Mouse (Mus musculus) brain, embryonic 14.5 days (tissue): ENCODE measurements around the gene Galnt4. TPM values are rescaled to one million over a fixed set of nuclear protein-coding genes. Genes with fewer than 3 reads are reported as not detected.

Source experiments
- DNase-seq: peaks from one replicate; pipeline ENCODE4 v3.0.0-alpha.2; 2011; ENCODE audit warnings: low read depth
- CTCF ChIP-seq: fragments of 200-500 bp; IDR thresholded peaks from 2 replicates; pipeline ENCODE4 v1.5.1; 2012; ENCODE audit warnings: inconsistent platforms, mild to moderate bottlenecking, moderate library complexity, borderline replicate concordance; ENCODE audit not compliant: insufficient read depth, insufficient read length; ENCODE audit errors: extremely low read depth
- POLR2A ChIP-seq: fragments of 200-500 bp; IDR thresholded peaks from 2 replicates; pipeline ENCODE4 v1.6.1; 2012; ENCODE audit warnings: mild to moderate bottlenecking, inconsistent platforms, borderline replicate concordance; ENCODE audit not compliant: poor library complexity, insufficient read depth, insufficient read length, severe bottlenecking; ENCODE audit errors: extremely low read depth
- polyA plus RNA-seq: library from polyadenylated mRNA; depleted of rRNA; stranded (reverse); fragments of >200 nt; gene quantifications from 2 replicates; pipeline ENCODE4 v1.2.3, GENCODE M21; 2012; rRNA removed

The Galnt4 gene
- polyA plus RNA-seq, result 0.69 and 1.8 TPM in 2 replicates

- TF ChIP-seq POLR2A (no peak), CTCF (peak; percentile 67; the same call in 1 of the 2 replicates)
- peak; percentile 87 for DNase-seq
Measured at GRCm38 (mm10) chr10:99107964-99108363, at the start of gene Galnt4. TSS of gene Galnt4 (plus strand) at chr10:99108159.

DNA sequence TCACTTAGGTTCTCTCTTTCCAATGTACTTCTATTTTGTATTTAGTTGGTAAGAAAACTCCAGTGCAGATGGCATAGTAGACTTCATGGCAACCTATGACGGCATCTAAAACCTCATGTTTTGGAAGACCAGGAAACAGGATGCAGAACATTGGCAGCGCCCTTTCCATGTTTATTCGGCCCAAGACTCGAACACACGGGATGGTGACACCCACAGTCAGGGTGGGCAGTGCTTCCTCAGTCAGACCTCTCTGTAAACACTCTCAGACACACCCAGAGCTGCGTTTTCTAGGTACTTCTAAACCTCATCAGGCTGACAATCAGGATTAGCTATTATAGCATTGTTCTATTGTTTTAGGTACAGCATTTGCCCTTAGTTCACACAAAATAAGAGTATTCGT lies 47.4 kb upstream of the Galnt4 start:
- DNase-seq, result no peak
- TF ChIP-seq POLR2A, result no peak
- TF ChIP-seq CTCF, result no peak

DNA sequence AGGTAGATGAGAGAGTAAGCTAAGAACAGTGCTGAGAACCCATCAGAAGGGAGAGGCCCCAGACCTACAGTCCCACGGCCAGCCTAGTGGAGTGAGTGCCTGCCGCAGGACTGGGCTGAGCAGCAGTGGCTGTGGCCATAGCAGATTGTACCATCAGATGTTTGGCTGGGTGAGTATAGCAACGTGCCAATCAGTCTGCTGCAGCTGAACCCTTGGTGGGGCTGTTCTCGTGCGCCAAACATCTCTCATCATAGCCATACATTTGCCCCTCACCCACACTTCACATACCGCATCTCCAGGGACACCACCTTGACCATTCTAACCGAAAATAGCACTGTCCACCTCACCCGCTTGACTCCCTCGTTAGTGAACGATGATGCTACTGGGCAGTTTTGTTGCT lies 46.5 kb upstream of the Galnt4 start:
- DNase-seq, result no peak
- no peak for TF ChIP-seq CTCF
- TF ChIP-seq POLR2A, result no peak

DNA sequence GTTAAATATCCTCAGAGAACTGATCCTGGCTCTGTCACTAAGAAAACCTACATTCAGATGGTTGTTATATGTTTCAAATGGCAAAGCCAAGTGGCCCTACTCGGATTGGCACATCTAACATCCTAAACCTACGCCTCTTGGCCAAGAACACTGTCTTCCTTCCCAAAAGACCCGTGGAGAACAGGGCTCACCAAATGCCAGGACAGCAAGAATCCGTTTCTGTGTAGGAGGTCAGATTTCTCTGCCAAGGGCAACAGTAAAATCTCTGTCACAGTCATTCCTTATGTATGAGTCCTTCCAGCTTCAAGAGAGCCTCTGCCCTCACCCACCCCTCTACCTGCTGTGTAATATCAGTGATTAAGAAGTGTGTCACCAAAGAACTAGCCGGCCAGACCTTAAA lies 45.4 kb upstream of the Galnt4 start:
- no peak for DNase-seq
- TF ChIP-seq POLR2A (no peak), CTCF (no peak)

- no peak for TF ChIP-seq POLR2A
- TF ChIP-seq CTCF, result no peak
- DNase-seq, result no peak
Measured at GRCm38 (mm10) chr10:99076113-99076895, 31.7 kb upstream of the Galnt4 start.

DNA sequence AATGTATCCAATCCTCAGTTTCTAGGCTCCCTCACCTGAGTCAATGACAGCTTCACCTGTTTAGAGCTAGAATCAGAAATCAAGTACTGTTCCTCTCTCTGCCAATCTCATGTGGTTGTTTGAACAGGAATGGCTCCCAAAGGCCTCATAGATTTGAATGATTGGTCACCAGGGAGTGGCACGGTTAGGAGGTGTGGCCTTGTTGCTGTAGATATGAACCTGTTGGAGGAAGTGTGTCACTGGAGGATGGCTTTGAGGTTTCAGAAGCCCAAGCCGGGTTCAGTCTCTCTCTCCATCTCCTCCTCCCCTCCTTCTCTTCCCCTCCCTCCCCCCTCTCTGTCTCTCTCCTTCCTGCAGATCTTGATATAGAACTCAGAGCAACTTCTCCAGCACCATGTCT lies 29.3 kb upstream of the Galnt4 start:
- no peak for DNase-seq
- TF ChIP-seq POLR2A (no peak), CTCF (no peak)

GRCm38 (mm10) chr10:99081569-99081990 lies 26.4 kb upstream of the Galnt4 start:
- no peak for DNase-seq

DNA sequence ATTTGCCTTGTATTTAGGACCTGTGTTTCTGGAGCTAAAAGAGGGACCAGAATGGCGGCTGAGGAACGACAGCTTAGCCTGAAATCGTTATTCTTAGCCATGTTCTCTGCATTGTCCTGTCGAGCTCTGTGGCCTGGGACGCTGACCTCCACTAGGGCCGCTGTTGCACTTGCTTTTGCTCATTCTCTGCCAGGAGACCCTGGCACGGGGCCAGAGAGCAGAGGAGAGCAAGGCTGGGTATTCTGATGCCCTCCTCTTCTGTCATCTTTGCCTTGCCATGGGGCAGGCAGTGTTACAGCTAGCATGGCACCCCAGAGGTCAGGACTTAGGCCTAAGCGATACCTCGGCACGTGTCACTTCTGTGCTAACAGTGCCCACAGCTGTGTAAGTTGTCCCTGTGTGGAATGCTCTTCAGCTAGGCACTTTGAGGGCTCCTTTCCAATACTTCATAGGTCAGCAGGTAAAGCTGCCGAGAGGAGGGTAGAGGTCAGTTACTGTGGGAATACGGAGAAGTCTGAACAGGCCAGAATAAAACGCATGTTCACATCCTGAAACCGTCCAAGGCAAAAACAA lies 24.4 kb upstream of the Galnt4 start:
- no peak for TF ChIP-seq CTCF
- TF ChIP-seq POLR2A, result no peak
- DNase-seq, result no peak

More at GRCm38 (mm10) chr10:99081569-99081990, 26.4 kb upstream of the Galnt4 start:
- TF ChIP-seq CTCF, result no peak
- TF ChIP-seq POLR2A, result no peak

DNA sequence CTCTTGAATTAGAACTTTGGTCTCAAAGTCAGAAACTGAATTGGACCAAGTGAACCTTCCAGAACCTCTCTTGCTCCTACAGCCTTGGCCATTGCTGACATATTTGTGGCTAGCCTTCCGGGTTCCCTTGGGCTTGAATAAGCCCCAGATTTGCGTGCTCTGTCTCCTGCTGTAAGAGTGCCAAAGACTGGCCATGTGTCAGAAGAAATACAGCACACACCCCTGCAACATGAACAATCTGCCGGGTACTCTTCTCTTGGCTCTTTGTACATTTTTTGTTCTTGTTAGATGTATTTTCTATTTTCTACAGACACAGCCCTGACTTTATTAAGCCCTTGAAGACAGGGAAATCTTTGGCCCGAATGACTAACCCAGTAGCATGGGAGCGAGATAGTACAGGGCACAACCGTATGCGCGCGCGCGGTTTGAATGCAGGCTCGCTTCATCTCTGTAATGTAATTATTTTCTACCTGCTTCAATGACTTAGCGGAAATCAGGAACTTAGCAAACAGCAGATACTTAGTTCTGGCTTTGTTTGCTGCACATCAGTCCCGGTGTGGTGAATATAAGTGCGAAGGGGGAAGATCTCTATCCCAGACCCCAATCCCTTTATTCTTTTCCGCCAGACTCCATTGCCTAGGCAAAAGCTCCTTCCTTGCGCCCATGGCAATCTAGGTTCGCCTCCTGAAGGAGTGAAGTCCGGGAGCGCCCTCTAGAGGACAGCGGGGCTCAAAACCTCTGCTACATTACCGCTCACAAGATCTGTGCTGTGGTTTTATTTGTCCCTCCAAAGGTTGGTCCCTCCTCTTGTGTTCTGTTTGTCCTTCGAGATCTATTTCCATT lies 23.3 kb upstream of the Galnt4 start:
- TF ChIP-seq POLR2A, result no peak
- peak; percentile 97 for TF ChIP-seq CTCF
- peak; percentile 94 for DNase-seq

- TF ChIP-seq CTCF (no peak), POLR2A (no peak)
Measured at GRCm38 (mm10) chr10:99085240-99085587, 22.7 kb upstream of the Galnt4 start.

GRCm38 (mm10) chr10:99086029-99086428 lies 21.9 kb upstream of the Galnt4 start:
- DNase-seq, result no peak
- no peak for TF ChIP-seq POLR2A
- no peak for TF ChIP-seq CTCF

More at GRCm38 (mm10) chr10:99085240-99085587, 22.7 kb upstream of the Galnt4 start:
- no peak for DNase-seq

DNA sequence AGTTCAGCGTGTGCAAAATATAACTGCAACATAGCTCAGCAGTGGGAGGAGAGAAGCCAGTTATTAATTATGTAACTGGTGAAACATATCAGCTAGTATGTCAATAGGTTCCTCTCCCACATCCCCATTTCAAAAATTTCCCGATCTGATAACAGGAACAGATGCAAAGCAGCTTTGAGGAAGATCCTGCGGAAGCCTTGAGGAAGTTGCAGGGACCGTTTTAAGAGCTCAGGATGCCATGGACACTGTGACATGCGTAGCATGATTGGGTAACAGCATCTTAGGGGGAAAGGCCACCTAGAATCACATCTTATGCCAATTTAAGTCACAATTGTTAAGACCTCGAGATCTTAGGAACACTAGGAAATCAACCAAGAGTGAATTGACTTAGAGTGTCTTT lies 18.1 kb upstream of the Galnt4 start:
- DNase-seq, result no peak
- TF ChIP-seq POLR2A (no peak), CTCF (no peak)

- no peak for DNase-seq
- no peak for TF ChIP-seq CTCF
- TF ChIP-seq POLR2A, result no peak
Measured at GRCm38 (mm10) chr10:99093364-99093763, 14.6 kb upstream of the Galnt4 start.
